Mouse (Mus musculus) thymus, postnatal 10 days (tissue): ENCODE measurements around the gene Ostn.

ENCODE experiments used
- DNase-seq, 2 experiments: peaks; one replicate each; pipeline ENCODE4 v3.0.0; 2021; ENCODE audit warnings: low spot score in 2 of 2

The Ostn gene

GRCm38 (mm10) chr16:27387634-27388611, 80.6 kb downstream of the Ostn start:
- no peak for DNase-seq

- peak; percentile 21 to 36 for DNase-seq
These were observed 81.6 kb downstream of the Ostn start, which contains the start of gene Ccdc50 for GRCm38 (mm10) chr16:27388761-27389451. Gene Ccdc50 (plus strand): TSS chr16:27388869.

- no peak for DNase-seq
These were observed 82.4 kb downstream of the Ostn start for GRCm38 (mm10) chr16:27389534-27390282.

- DNase-seq = no peak
These were observed 83.0 kb downstream of the Ostn start for GRCm38 (mm10) chr16:27390306-27390705.

- no peak for DNase-seq
These were observed 84.6 kb downstream of the Ostn start for GRCm38 (mm10) chr16:27391845-27392244.

GRCm38 (mm10) chr16:27395251-27396037, 88.2 kb downstream of the Ostn start:
- DNase-seq = no peak

GRCm38 (mm10) chr16:27396951-27397350, 89.7 kb downstream of the Ostn start:
- DNase-seq = no peak

- no peak for DNase-seq
These were observed 91.9 kb downstream of the Ostn start for GRCm38 (mm10) chr16:27399026-27399718.

- DNase-seq = no peak
These were observed 92.5 kb downstream of the Ostn start for GRCm38 (mm10) chr16:27399719-27400253.
